Mouse (Mus musculus) ES-E14 (cell line): ENCODE results near the gene Dgkb. TPM values are rescaled to one million over a fixed set of nuclear protein-coding genes. Genes with fewer than 3 reads are reported as not detected.

ENCODE experiments used
- DNase-seq: peaks from one replicate; pipeline ENCODE4 v3.0.0-alpha.2; 2013; ENCODE audit warnings: low read depth, low spot score
- H3K27ac ChIP-seq: 2 replicates; pipeline ENCODE4 v1.5.1; 2012; ENCODE audit warnings: low read depth, mild to moderate bottlenecking, low read length, moderate library complexity, mixed read lengths; ENCODE audit not compliant: poor library complexity, insufficient read depth, severe bottlenecking
- H3K36me3 ChIP-seq: 2 replicates; pipeline ENCODE4 v1.6.1; 2012; ENCODE audit warnings: mild to moderate bottlenecking, low read length, moderate library complexity, mixed read lengths; ENCODE audit not compliant: control insufficient read depth, poor library complexity, insufficient read depth, severe bottlenecking
- H3K4me1 ChIP-seq, 2 experiments: fragments of 150-350 bp in 1 of 2; sonication (generic) in 1 of 2; 2 replicates each; pipeline ENCODE4 v1.6.1; 2012; ENCODE audit warnings: low read length in 2 of 2, mild to moderate bottlenecking in 1 of 2, mixed read lengths in 1 of 2; ENCODE audit not compliant: control insufficient read depth in 2 of 2, insufficient read depth in 2 of 2, poor library complexity in 1 of 2
- H3K4me3 ChIP-seq, 2 experiments: fragments of 150-350 bp in 1 of 2; sonication (generic) in 1 of 2; 2 replicates each; pipeline ENCODE4 v1.5.1; 2012; ENCODE audit warnings: low read length in 2 of 2, low read depth in 1 of 2, mild to moderate bottlenecking in 1 of 2, mixed read lengths in 1 of 2; ENCODE audit not compliant: insufficient read depth in 1 of 2, poor library complexity in 1 of 2, severe bottlenecking in 1 of 2
- H3K9ac ChIP-seq: 2 replicates; pipeline ENCODE4 v1.6.1; 2012; ENCODE audit warnings: low read depth, mild to moderate bottlenecking, low read length, mixed read lengths; ENCODE audit not compliant: poor library complexity, insufficient read depth, severe bottlenecking
- H3K9me3 ChIP-seq: fragments of 150-350 bp; sonication (generic); 2 replicates; pipeline ENCODE4 v1.6.1; 2012; ENCODE audit warnings: low read depth, mild to moderate bottlenecking, low read length; ENCODE audit not compliant: control insufficient read depth, insufficient read depth
- CHD2 ChIP-seq: IDR thresholded peaks from 2 replicates; pipeline ENCODE4 v1.6.1; 2014; ENCODE audit warnings: mild to moderate bottlenecking, low read depth, low read length, inconsistent platforms
- HCFC1 ChIP-seq: IDR thresholded peaks from 2 replicates; pipeline ENCODE4 v1.6.1; 2012; ENCODE audit warnings: low read length, inconsistent platforms, borderline replicate concordance; ENCODE audit not compliant: insufficient read depth
- MAFK ChIP-seq: IDR thresholded peaks from 2 replicates; pipeline ENCODE4 v1.6.1; 2014; ENCODE audit warnings: mild to moderate bottlenecking, low read depth, low read length, inconsistent platforms; ENCODE audit not compliant: insufficient read depth
- ZC3H11A ChIP-seq: IDR thresholded peaks from 2 replicates; pipeline ENCODE4 v1.6.1; 2012; ENCODE audit warnings: low read depth, mild to moderate bottlenecking, inconsistent platforms, low read length, borderline replicate concordance
- ZNF384 ChIP-seq: IDR thresholded peaks from 2 replicates; pipeline ENCODE4 v1.6.1; 2012; ENCODE audit warnings: low read depth, low read length, inconsistent platforms
- in situ Hi-C, 2 experiments: fragments of 600-800 bp; cut with MboI; formaldehyde crosslinking; loops; one replicate each; pipeline ENCODE4 v1.15.1; 2025; ENCODE audit warnings: low sequenced_read_pairs in 2 of 2, inconsistent platforms in 1 of 2; ENCODE audit not compliant: unreplicated experiment in 2 of 2
- total RNA-seq: library from RNA; depleted of rRNA; stranded (reverse); fragments of 300-350 nt; gene quantifications from 2 replicates; pipeline ENCODE4 v1.2.3, GENCODE M21; 2012

Gene Dgkb
- total RNA-seq, 1 experiment, result 0.36 TPM

DNA sequence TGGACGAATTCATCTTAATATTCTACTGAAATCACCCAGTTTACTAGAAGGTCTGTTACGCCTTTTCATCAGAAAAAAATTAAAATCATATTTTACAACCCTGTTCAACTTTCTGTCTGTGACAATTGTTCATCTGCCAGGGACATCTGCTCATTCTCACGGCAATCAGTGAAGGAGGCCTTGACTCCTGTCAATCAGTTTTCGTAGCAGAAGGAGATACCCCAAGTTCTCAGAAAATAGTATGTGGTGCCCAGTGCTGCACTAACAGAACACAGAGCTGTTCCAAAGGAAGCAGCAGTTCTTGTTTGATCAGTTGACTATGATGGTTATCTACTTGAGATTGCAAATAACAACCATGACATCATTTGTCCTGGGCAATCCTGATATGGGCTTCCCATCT lies 307.8 kb downstream of the Dgkb start:
- H3K9me3 ChIP-seq, result no peaks in the 10 kb centered on the region
- H3K9ac ChIP-seq, result no peak overlapping the region
- TF ChIP-seq CHD2 (no peak), MAFK (no peak), ZNF384 (no peak), HCFC1 (no peak), ZC3H11A (no peak)
- H3K27ac ChIP-seq, result no peak overlapping the region
- in situ Hi-C loops, result loop anchor here (25.0 kb wide), 1 partner anchor 1362 kb away; no protein-coding TSS in a partner anchor
- DNase-seq, result no peak
- no peaks in the 10 kb centered on the region for H3K36me3 ChIP-seq
- H3K4me3 ChIP-seq, result no peak overlapping the region
- H3K4me1 ChIP-seq, result no peaks in the 10 kb centered on the region

DNA sequence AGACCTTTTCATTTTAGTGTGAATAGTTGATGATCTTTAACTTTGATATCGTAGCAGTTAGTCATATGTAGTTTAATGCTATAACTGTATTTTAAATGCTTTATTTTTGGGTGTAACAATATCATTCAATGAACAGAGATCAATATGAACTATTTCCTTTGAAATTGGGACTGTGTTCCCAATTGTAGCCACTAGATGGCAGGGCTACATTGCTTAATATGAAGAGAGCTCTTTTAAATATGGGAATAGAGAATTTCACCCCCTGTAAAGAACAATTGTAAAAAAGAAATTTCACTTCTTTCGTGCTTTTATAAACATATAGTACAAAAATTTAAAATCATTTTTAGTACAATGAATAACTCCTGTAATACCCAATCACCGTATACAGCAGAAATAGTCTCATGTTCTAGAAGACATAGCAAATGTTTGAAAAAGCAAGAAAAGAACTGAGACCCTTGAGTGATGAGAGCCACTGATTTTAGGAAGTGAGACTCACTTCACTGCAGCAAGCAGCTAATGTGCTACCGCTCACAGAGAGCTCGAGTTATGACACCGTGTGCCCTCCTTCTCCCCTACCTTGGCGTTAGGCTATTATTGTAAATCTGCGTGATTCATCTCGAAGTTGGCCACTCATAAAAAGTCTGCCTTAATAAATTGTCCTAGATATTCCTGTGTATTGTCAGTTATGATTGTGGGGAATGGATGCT lies 312.8 kb downstream of the Dgkb start:
- H3K9ac ChIP-seq, result no peak overlapping the region
- in situ Hi-C loops, result loop anchor here (25.0 kb wide), 1 partner anchor 1357 kb away; no protein-coding TSS in a partner anchor
- no peak overlapping the region for H3K27ac ChIP-seq
- no peaks in the 10 kb centered on the region for H3K36me3 ChIP-seq
- H3K4me3 ChIP-seq, result no peak overlapping the region
- H3K9me3 ChIP-seq, result no peaks in the 10 kb centered on the region
- DNase-seq, result peak; percentile 11
- no peaks in the 10 kb centered on the region for H3K4me1 ChIP-seq
- TF ChIP-seq ZNF384 (no peak), ZC3H11A (peak; percentile 27; the same call in 1 of the 2 replicates)

DNA sequence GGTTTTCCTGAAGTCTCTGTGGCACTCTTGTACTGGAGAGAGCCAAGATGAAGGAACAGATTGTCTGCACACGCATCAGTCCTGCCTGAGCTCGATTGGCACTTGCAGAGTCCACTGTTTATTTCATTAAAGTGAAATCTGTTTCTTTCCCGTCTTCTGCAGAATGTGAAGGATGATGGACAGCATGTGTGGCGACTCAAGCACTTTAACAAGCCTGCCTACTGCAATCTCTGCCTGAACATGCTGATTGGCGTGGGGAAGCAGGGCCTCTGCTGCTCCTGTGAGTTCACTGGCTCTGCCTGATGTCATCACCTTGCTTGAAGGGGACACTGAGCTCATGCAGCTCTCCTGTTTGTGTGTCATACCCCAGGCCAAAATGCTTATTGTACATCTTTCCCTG lies 318.9 kb downstream of the Dgkb start:
- no peak for TF ChIP-seq ZC3H11A
- TF ChIP-seq ZNF384, result no peak
- TF ChIP-seq CHD2, result no peak
- TF ChIP-seq MAFK, result no peak
- TF ChIP-seq HCFC1, result no peak
- Histone ChIP-seq H3K9ac (no peak overlapping the region), H3K9me3 (no peaks in the 10 kb centered on the region), H3K36me3 (no peaks in the 10 kb centered on the region), H3K4me1 (no peaks in the 10 kb centered on the region), H3K4me3 (no peak overlapping the region), H3K27ac (no peak overlapping the region)
- DNase-seq, result no peak
- in situ Hi-C loops, result loop anchor here (25.0 kb wide), 1 partner anchor 1351 kb away; no protein-coding TSS in a partner anchor

DNA sequence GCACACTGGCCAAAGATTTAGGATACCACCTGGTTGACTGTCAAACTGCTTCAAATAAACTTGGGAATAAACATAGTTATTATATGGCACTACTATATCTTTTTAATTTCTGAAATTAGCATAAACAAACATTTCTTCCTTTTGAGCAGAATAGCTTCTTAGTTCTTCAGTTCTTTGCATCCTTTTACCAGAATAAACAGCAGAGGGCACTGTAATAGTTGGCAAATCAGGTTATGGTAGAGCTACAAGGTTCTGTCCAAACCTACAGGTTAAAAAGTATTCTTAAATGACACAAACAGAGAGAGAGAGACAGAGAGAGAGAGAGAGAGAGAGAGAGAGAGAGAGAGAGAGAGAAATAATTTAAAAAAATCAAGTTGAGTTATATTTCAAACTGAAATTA lies 322.5 kb downstream of the Dgkb start:
- DNase-seq, result no peak
- H3K9me3 ChIP-seq, result no peaks in the 10 kb centered on the region
- no peak overlapping the region for H3K4me3 ChIP-seq
- H3K27ac ChIP-seq, result no peak overlapping the region
- in situ Hi-C loops, result loop anchor here (25.0 kb wide), 1 partner anchor 1347 kb away; no protein-coding TSS in a partner anchor
- H3K9ac ChIP-seq, result no peak overlapping the region
- no peaks in the 10 kb centered on the region for H3K36me3 ChIP-seq
- TF ChIP-seq ZC3H11A (no peak), HCFC1 (no peak), CHD2 (no peak), ZNF384 (no peak), MAFK (no peak)
- no peaks in the 10 kb centered on the region for H3K4me1 ChIP-seq

DNA sequence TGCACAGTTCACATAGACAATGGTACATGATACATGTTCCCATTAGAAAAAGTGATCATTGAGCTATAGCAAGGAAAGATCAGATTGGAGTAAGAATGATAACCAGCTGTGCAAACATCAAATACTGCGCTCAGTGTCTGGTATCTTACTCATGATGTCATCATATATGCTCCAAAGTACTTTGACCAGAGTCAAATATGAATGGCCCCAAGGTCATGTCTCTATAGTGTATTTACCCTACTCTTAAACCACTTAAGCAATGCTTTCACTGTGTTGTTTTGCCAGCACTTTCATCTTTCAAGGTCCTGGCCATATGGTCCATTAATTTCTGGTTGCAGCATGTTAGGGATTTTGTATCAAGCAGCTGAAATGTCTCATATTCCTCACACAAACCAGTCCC lies 415.1 kb downstream of the Dgkb start:
- no peaks in the 10 kb centered on the region for H3K36me3 ChIP-seq
- no peak overlapping the region for H3K27ac ChIP-seq
- no peak for DNase-seq
- H3K9ac ChIP-seq, result no peak overlapping the region
- H3K4me1 ChIP-seq, result no peaks in the 10 kb centered on the region
- in situ Hi-C loops, result no loop called here
- TF ChIP-seq MAFK (no peak), HCFC1 (no peak), CHD2 (no peak), ZC3H11A (no peak), ZNF384 (no peak)
- H3K9me3 ChIP-seq, result no peaks in the 10 kb centered on the region
- H3K4me3 ChIP-seq, result no peak overlapping the region
